Mouse (Mus musculus) retina, postnatal 7 days (tissue): Measurements from ENCODE around the gene Tmod4.
"Not testable (repeated sequence)": the region's sequence is repeated elsewhere in the genome, so short reads cannot be mapped to it uniquely, and the experiment has no call there.

ENCODE experiments used
- DNase-seq: peaks from one replicate; pipeline ENCODE4 v3.0.0-alpha.2; 2012; ENCODE audit warnings: low read depth, low spot score

Tmod4 gene

DNA sequence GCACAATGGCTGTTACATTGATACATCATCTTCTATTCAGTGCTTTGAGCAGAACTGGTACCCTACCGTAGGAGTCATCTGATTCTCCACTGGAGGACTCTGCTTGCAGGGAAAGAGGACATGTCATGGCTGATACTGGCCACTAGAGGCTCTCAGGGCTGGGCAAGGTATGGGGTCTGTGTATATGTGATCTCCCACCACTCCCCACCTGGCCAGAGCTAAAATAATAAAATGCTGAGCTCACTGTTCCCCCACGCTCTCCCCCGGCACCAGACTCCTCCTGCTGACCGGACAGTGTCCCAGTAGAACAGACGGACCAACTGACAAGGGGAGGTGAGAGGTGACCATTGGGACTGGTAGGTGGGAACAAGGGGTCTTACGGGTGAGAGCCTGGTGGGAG lies at the start of gene Tmod4:
Tmod4 (plus strand) TSS at position 231 of the 400 bp plus-strand sequence.
- no peak for DNase-seq

DNA sequence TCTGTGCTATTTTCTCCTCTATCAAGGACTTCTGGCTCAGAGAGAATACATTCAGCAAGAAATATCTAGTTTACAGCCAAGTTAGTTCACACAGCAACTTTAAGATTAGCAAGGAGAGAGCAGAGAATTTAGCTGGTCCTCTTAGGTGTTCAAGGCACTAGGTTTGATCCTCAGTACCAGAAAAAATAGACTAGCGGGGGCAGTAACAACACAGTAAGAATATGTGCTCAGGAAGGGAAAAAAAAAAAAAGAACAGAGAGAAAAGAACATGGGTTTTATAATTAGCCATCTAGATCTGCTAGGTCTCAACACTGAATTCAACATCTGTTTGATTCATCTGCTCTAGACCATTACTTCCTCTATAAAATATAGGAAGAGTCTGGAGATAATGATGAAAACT lies 36.2 kb upstream of the Tmod4 start:
- DNase-seq = no peak

DNA sequence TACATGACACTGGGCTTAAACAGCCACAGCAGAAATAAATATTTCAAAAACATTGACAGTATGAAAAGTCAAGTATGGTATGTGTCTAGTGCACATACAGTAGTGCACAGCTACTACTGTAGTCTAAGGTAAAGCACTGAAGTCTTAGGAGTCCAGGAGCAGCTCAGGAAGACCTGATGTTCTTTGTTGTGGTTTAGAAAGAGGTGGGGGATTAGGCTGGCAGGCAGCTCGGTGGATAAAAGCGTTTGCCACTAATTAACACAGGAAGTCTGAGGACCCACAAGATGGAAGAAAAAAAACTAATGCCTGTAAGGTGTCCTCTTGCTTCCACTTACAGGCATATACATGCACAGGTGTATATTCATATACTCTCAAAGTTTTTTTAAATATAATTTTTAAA lies 23.4 kb upstream of the Tmod4 start:
- no peak for DNase-seq

DNA sequence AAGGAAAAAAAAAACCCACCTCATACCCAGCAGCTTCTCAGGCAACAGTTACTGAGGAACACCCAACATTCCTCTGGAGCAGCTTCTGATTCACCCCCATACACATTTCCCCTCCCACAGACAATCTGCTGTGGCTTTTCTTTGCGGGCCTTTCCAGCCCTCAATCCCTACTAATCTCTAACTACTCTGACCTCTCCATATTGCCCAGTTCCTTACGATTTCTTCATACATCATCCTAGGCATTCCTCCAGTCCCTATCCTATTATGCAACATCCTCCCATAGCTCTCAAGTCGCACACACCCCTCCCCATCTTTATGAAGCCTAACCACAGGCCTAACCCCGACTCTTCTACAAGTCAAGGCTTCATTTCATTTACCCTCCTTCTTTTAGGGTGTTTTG lies 19.2 kb upstream of the Tmod4 start:
- no peak for DNase-seq

DNA sequence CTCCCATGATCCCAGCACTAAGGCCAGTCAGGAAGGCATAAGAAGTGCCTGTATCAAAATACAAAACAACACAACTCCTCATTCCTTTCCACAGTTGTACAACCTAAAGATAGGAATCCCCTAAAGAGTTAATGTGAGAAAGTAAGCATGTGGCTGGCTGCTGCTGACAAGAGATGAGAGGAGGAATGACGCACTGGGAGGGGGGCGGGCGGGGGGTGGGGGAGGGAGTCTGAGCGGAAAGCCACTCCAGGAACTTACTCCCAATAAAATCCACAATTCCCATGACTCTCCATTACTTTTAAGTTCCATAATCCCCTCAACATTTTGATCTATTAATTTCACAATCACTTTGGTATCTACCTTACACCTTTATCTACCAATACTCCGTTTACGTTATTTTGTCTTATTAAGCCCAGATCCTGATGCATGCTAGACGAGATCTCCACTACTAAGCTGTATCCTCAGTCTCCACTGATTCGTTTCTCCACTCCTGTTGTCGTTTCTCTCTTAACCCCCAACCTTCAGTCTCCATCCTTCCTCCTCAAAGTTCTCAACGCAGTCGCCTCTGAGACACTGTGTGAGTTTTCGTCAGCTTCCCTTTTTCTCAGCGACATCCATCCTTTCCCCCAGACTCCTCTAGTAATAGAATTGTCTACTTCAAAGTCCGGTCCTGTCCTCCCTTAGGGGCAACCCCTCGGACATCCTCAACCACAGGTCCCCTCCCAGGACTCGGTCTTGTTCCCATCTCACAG lies 18.5 kb upstream of the Tmod4 start:
- no peak for DNase-seq

DNA sequence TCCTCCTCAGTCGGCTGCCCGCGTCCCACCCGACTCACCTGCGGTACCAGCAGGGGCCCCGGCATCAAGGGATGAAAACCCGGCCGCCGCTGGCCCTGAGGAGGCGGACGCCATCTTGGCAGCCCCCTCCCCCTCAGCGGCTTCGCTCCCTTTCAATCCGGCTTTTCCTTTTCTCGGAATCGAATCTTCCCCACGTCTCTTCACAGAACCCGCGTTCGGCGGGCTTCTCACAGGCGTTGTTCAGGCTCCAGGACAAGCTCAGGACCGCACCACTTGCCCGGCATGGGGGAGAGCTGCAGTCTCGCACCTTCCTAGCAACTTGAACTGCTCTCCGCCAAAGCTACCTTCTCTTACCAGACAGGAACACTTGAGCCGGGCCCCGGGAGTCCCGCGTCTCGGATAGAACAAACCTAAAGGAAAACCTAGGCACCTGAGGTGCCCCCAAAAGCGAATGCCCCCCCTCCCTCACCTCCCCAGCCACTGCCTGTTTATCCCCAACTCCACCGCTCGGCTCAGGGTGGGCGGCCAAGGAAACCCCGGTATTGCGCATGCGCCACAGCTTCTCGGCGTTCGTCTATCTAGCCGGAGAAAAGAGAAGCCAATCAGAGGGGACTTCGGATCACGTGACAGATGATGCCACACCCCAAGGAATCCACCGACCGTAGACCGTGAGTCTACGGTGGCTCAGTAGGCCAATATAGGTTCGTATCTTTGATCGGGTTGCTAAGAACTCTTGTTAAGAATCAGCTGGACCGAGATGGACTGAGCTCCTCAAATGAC lies 17.7 kb upstream of the Tmod4 start, which contains the start of gene Pip5k1a:
Pip5k1a (minus strand) TSS at position 593 of the 780 bp plus-strand sequence.
- peak; percentile 97 for DNase-seq

DNA sequence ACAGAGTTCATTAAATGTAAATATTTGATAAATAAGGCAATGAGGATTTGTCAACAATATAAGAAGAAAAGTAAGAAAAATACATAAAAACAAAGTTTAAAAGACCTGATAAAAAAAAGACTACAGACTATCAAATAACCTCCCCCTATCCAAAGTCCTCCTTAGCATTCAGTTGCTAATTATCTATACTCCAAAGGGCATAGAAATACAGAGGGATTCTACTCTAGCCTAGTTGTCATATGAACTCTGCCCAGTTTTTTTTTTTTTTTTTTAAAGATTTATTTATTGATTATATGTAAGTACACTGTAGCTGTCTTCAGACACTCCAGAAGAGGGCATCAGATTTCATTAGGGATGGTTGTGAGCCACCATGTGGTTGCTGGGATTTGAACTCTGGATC lies 17.0 kb upstream of the Tmod4 start:
- not testable (repeated sequence) for DNase-seq

DNA sequence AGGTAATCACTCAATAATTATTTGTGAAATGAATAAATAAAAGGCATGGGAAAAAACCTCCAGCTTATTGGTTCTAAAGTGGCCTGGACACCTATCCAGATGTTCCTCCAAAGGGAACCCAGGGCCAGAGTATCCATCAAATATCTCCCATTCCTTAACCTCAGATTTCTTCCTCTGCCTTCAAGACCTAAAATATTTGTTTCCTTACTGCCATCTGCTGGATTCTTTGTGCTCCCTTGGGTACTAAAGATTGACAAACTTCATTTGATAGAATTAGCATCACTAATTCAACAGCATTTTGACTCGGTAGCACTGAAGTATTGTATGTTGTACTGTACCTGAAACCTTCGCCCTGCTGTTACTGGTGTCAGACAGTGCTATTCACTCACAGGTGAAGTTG lies 16.4 kb upstream of the Tmod4 start:
- no peak for DNase-seq

DNA sequence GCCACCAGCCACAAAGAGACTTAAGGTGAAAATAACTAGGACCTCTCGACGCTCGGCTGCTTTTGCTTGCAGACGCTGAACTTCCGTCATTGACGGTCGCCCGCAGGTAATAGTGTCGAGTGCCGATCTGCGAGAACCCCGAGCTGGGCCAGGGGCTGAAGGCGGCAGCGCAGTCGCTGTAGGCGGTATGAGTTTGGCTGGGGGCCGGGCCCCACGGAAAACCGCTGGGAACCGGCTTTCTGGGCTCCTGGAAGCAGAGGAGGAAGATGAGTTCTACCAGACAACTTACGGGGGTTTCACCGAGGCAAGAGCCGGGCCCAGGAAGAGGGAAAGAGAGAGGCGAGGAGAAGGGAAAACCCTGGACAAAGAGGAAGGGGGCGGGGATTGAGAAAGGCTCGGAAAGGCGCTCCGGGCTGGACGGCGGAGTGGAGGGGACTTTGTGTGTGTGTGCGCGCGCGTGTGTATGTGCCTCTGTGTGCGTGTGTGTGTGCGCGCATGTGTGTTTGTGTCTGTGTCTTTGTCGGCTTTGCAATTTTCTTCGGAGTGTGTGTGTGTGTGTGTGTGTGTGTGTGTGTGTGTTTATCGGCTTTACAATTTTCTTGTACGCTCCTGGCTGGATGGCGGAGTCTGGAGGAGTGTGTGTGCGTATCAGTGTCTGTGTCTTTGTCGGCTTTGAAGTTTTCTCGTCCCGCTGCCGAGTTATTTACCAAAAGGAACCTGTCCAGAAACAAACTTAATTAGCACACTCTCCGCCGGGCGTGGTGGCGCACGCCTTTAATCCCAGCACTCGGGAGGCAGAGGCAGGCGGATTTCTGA lies 13.2 kb upstream of the Tmod4 start, which contains the start of gene Vps72:
Vps72 (plus strand) TSS at position 112 of the 816 bp plus-strand sequence.
- peak; percentile 72 for DNase-seq

DNA sequence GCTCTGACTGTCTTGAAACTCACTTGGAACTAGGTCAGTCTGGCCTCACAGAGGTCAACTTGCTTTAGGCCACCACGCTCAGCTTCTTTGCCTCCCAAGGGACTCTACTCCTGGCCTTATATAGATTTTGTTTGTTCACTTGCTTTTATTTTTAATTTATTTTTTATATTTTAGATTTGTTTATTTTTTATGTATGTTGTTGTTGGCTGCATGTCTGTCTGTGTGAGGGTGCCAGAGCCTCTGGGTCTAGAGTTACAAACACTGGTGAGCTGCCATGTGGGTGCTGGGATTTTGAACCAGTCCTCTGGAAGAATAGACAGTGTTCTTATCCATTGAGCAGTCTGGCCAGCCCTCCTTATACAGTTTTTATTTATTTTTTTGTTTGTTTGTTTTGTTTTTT lies 11.5 kb upstream of the Tmod4 start:
- DNase-seq = no peak

DNA sequence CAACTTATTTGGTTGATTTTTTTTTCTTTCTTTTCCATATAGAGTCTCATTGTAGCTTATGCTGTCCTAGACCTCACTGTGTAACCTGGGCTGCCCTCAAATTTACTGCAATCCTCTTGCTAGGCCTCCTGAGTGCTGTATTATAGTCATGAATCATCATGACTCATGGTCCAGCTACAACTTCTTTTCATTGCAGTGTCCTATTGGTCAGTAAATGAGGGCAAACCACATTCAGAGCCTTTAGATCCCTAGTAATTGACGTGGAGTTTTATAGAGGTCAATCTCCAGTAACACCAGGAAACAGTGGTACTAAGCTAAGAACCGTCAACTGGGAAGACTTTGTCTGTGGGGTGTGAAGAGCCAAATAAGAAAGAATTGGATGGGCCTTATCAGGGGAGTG lies 6.5 kb upstream of the Tmod4 start:
- DNase-seq = no peak

DNA sequence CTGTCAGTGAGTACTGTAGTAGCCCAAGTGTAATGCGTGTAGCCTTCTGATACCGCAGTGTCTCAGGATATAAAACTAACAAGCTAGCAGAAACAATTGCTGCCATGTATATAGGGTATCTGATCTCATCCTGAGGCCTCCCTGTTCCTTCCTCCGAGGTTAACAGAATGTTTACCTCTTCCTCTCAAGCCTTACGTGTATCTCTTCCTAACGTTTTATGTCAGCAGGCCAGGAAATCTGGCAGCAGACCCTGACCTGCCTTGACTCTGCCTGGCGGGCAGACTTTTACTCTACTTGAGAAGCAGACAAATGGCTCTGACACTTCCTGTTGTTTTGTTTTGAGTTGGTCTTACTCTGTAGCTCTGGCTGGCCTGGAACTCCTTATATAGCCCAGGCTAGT lies 2.7 kb upstream of the Tmod4 start:
- DNase-seq = no peak

DNA sequence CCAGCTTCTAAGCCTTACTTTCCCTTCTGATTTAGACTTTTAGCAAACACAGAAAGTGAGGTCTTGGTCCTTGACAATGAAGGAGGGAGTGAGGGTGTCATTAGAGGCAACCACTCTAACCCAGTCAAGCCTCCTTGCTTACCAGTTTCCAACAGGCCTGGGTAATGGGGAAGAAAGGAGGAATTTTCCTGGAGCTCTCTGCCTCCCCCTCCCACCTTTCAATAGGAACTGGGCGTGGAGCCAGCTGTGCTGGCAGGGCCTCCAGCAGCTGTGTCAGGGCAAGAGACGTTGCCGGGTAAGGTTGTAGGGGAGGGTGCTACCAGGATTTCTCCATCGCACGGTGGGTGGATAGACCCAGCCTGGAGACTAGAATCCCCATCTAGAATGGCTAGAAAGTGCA lies 696 bp downstream of the Tmod4 start:
- DNase-seq = no peak

DNA sequence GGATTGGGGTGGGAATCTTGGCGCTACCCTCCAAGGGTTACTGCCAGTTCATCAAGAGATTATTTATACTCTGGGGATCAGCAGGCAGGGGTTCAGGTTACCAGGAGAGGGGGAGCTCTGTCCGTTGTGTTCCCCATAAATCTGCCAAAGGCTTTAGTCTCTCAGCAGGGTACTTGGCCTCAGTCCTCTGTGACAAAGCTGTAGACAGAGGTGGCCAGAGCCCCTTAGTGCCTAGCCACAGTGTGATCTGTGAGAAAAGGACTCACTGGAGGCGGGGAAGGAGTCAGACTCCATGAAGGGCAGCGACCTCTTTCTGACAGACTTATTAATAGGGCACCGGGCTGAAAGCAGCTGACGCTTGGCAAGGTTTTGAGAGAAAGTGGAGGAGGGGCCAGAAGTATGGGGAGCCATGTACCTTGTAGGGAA lies 5.0 kb downstream of the Tmod4 start:
- no peak for DNase-seq

DNA sequence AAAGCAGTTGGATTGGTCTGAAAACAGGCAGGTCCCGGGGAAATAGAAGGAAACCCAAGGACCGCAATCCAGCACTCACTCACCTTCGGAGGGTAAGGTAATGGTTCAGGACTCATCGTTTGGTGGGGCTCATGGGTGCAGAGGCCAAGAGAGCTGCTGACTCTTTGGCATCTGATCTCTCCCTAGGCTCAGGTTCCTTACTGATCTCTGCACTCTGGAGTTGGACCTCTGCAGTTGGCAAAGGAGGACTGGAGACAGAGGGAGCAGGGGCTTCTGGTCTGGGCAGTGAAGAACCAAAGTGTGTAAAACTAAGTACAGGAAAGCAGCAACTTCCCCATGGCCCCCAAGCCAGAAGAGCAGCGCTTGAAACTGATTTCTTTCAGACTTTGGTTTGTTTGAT lies 5.8 kb downstream of the Tmod4 start:
- DNase-seq = no peak

DNA sequence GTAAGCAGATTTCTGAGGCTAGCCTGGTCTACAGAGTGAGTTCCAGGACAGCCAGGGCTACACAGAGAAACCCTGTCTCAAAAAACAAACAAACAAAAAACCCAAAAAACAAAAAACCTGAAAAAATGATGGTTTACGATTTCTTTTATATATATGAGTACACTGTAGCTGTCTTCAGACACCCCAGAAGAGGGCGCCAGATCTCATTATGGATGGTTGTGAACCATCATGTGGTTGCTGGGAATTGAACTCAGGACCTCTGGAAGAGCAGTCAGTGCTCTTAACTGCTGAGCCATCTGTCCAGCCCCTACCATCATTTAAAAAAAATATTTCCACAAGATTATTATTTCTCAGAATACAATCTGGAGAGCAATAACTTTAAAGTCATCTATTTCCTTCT lies 8.1 kb downstream of the Tmod4 start:
- DNase-seq = not testable (repeated sequence)

DNA sequence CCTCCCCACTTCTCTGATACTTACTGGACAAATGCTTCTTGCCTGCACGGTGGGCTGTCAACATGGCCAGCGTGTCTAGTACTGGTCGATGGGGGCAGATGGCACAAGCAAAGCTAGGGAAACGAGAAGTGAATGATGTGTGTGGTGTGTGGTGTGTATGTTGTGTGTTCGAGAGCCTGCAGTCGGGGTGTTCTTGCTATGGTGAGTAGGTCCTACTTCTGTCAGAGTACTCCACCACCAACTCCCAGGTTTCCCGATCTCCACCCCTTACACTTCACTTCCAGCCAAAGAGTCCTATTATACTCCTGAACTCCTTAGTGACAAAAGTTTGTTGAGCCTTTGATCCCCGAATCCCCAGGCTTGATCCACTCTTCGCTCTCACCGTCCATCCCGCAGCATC lies 8.9 kb downstream of the Tmod4 start:
- no peak for DNase-seq

DNA sequence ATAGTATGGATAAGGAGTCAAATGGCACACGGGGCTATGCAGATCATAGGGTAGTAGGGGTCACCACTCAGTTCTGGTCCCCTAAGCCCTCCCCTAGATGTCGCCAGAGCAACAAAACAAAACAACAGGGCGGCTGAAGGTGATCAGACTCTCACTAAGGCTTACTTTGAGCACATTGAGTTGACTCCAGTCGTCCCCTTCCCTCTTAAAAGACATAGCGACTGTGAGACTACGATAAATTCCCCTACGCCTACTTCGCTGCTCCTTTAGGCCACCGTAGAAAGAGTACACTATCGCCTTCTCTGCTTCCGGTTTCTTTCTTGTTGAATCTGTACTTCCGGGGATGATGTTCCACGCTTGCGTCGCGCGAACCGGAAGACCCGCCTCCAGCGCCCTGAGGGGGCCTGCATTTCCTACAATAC lies 9.4 kb downstream of the Tmod4 start, which contains the start of the genes Scnm1 and Lysmd1:
Scnm1 (minus strand) TSS at position 332 of the 422 bp plus-strand sequence.
Lysmd1 (plus strand) TSS at position 409 of the 422 bp plus-strand sequence.
- peak; percentile 89 for DNase-seq

DNA sequence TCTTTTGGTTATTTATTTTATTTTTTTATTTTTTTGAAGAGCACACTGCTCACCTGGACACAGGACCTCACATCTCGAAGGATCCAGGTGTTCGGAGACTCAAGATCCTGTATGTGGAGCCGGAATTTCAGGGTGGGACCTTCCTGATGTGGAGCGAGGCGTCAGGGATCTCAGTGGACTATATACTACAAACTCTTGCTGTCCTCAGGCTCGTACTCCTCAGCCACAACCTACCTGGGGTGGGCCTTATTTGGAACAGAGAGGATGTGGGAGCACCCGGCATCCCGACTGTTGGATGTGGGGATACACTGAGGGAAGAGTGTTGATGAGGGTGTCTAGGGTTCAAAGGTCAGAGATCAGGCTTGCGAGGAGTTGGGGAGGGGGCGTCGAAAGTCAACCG lies 9.9 kb downstream of the Tmod4 start:
- not testable (repeated sequence) for DNase-seq

DNA sequence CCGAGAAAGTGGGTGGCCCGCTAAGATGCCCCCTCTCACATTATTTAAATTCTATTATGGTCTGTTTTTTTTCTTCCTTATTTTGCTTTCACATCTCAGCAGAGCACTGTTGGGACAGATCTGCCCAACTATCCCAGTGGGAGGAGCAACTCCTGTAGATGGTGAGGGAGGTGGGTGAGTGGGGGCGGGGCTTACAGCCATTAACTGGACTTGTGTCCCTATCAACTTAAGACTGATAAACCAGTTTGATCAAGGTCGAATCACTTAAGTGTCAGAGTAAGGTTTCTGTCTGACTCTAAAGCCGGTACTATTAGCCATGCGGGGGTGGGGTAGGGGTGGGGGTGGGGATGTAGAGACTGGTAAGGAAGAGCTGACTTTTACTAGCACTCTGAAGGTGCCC lies 10.7 kb downstream of the Tmod4 start:
- no peak for DNase-seq

DNA sequence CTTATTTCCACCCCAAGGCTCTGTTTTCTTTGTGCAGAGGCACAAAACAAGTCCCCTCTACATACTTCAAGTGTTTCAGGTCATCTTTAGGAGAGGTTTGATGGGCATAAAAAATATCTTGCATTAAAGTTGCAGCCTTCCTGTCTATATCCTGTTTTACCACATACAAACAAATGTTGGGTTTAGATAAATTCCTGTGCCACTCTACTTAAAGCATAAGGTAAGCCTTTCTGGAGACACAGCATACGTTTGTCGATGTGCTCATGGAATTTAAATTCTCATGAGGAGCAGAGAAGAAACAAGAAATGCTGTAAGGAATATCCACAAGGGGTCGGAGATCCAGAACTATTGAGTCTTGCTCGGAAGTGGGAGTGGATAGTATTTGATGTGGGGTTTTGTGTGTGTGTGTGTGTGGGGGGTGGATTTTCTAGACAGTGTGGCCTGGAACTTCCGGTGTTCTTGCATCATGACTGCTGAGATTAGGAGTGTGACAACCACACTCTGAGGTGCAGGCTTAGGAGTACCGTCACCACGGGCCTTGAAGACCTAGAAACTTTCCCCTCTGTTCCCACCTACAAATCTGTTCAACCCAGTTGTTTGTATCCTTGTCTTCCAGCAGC lies 11.3 kb downstream of the Tmod4 start:
- no peak for DNase-seq
